8 mouse cellular contexts compared by ENCODE assay signal in the genomic region with DNA sequence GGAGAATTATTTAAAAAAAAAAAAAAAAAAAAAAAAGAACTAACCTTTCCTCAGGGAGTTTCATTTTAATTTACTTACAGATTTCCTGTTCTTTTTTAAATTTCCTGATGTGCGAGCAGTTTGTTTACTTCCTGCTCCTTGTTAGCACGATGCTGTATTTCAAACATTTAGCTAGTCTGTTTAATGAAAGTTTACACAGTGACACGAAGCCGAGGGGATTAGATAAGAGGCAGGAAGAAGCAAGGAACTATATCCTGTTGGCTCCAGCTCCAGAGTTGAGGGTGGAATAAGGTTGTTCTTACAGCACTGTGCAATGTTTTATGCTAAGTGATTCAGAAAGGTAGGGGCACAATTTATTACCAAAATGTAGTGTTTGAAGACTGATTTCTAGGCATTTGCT. TPM values are rescaled to one million over a fixed set of nuclear protein-coding genes. Genes with fewer than 3 reads are reported as not detected.
DNase-seq lines count a peak whose midpoint lies in the region; ATAC-seq and TF ChIP-seq lines count a peak whose summit lies in the region.

No protein-coding gene starts in this region.

- in situ Hi-C loops in ES-E14 (cut with MboI; ENCODE audit: low sequenced_read_pairs in 2 of 2, unreplicated experiment in 2 of 2) = no loop called here

- no peaks in the 10 kb centered on the region for H3K36me3 ChIP-seq in ES-E14 (ENCODE audit: control insufficient read depth, insufficient read depth, low read length, poor library complexity, severe bottlenecking)
- H3K36me3 ChIP-seq in heart, embryonic 14.5 days (ENCODE audit: control insufficient read depth, insufficient read depth, low read length) = peaks cover 27% of the 10 kb centered on the region
- H3K36me3 ChIP-seq in liver, embryonic 14.5 days (replicated peaks; ENCODE audit: control insufficient read depth, insufficient read depth, low read depth) = no peaks in the 10 kb centered on the region; the same call in 1 of the 2 replicates
- peaks cover 6% of the 10 kb centered on the region for H3K36me3 ChIP-seq in stomach, embryonic 14.5 days (ENCODE audit: control insufficient read depth, insufficient read depth, low read length)

- no peak; the same call in 1 of the 2 replicates for ATAC-seq in heart, embryonic 14.5 days (ENCODE audit: insufficient number of reproducible peaks, insufficient read depth, low FRiP score, low read depth)
- ATAC-seq in liver, embryonic 14.5 days (ENCODE audit: insufficient read depth) = no peak
- no peak for ATAC-seq in stomach, embryonic 14.5 days (ENCODE audit: insufficient number of reproducible peaks, insufficient read depth, low FRiP score, low read depth)

- intact Hi-C loops in left cerebral cortex, postnatal 25 days (cut with DNase I) = loop anchor here (10.0 kb wide), 1 partner anchor 511 kb away; no protein-coding TSS in a partner anchor

- peak overlapping the region; percentile 50 for H3K4me3 ChIP-seq in cerebellum, adult 2 months (replicated peaks; ENCODE audit: insufficient read depth, low read depth, low read length)
- H3K4me3 ChIP-seq in ES-E14 (ENCODE audit: insufficient read depth in 1 of 2, low read depth in 1 of 2, low read length in 2 of 2, poor library complexity in 1 of 2, severe bottlenecking in 1 of 2) = peak overlapping the region; percentile 81 to 89
- peak overlapping the region; percentile 72 to 99 for H3K4me3 ChIP-seq in heart, embryonic 14.5 days (ENCODE audit: control insufficient read depth in 1 of 2, insufficient read depth in 1 of 2, low read depth in 1 of 2, low read length in 2 of 2)
- H3K4me3 ChIP-seq in liver, embryonic 14.5 days (ENCODE audit: insufficient read depth in 1 of 2, low read depth in 2 of 2, low read length in 2 of 2) = peak overlapping the region; percentile 74 to 97
- H3K4me3 ChIP-seq in stomach, embryonic 14.5 days (ENCODE audit: low read depth, low read length) = peak overlapping the region; percentile 60

- TF ChIP-seq EP300 in liver, embryonic 14.5 days (IDR thresholded peaks at IDR 0.05; ENCODE audit: low read depth) = no peak

- 1% methylated on average over 4 of the region's 4 CpGs for WGBS in cerebellum, adult 2 months
- WGBS in heart, embryonic 14.5 days = 3% methylated on average over 4 of the region's 4 CpGs
- 3% methylated on average over 4 of the region's 4 CpGs for WGBS in liver, embryonic 14.5 days (ENCODE audit: insufficient replicate concordance)
- under 1% methylated on average over 4 of the region's 4 CpGs for WGBS in stomach, embryonic 14.5 days

- H3K4me2 ChIP-seq in heart, embryonic 14.5 days (ENCODE audit: low read length) = peak overlapping the region; percentile 58
- peak overlapping the region; percentile 84 for H3K4me2 ChIP-seq in liver, embryonic 14.5 days (ENCODE audit: low read depth)
- H3K4me2 ChIP-seq in stomach, embryonic 14.5 days (replicated peaks; ENCODE audit: low read depth, low read length) = peak overlapping the region; percentile 50

- TF ChIP-seq POLR2A in cerebellum, adult 2 months (IDR thresholded peaks at IDR 0.05; ENCODE audit: borderline replicate concordance, insufficient read depth, low read length) = no peak

- TF ChIP-seq CTCF in cerebellum, adult 2 months (IDR thresholded peaks at IDR 0.05; ENCODE audit: borderline replicate concordance, insufficient read depth, low read depth, low read length) = no peak
- no peak for TF ChIP-seq CTCF in liver, embryonic 14.5 days (IDR thresholded peaks at IDR 0.05; ENCODE audit: low read depth)

- peak overlapping the region; percentile 75; the same call in 1 of the 2 replicates for H3K9ac ChIP-seq in ES-E14 (ENCODE audit: insufficient read depth, low read depth, low read length, poor library complexity, severe bottlenecking)
- H3K9ac ChIP-seq in heart, embryonic 14.5 days (ENCODE audit: low read length) = peak overlapping the region; percentile 86
- peak overlapping the region; percentile 95 for H3K9ac ChIP-seq in liver, embryonic 14.5 days (replicated peaks)
- peak overlapping the region; percentile 54; the same call in 1 of the 2 replicates for H3K9ac ChIP-seq in stomach, embryonic 14.5 days (replicated peaks; ENCODE audit: low read depth, low read length)

- no peak for DNase-seq in cerebellum, adult 2 months
- no peak for DNase-seq in cerebellum, postnatal 4 days (ENCODE audit: low spot score in 2 of 2)
- no peak for DNase-seq in ES-E14 (ENCODE audit: low read depth, low spot score)
- no peak for DNase-seq in liver, embryonic 14.5 days (ENCODE audit: low read depth in 3 of 3, low spot score in 3 of 3)
- no peak for DNase-seq in spleen, adult 18-20 months
- no peak for DNase-seq in left cerebral cortex, postnatal 25 days (ENCODE audit: low spot score in 2 of 2)

- H3K27ac ChIP-seq in cerebellum, adult 2 months (ENCODE audit: insufficient read depth, low read length) = no peak overlapping the region
- no peak overlapping the region for H3K27ac ChIP-seq in ES-E14 (ENCODE audit: insufficient read depth, low read depth, low read length, poor library complexity, severe bottlenecking)
- peak overlapping the region; percentile 74 to 84 for H3K27ac ChIP-seq in heart, embryonic 14.5 days (replicated peaks in 1 of 2; ENCODE audit: control insufficient read depth in 1 of 2, insufficient read depth in 1 of 2, low read depth in 2 of 2, low read length in 2 of 2)
- H3K27ac ChIP-seq in liver, embryonic 14.5 days = no peak overlapping the region; the same call in 1 of the 2 replicates
- peak overlapping the region; percentile 49 for H3K27ac ChIP-seq in stomach, embryonic 14.5 days (ENCODE audit: low read length)

- no peaks in the 10 kb centered on the region for H3K27me3 ChIP-seq in cerebellum, adult 2 months (ENCODE audit: control insufficient read depth, insufficient read depth, low read length)
- H3K27me3 ChIP-seq in heart, embryonic 14.5 days (ENCODE audit: control insufficient read depth, insufficient read depth, low read length) = no peaks in the 10 kb centered on the region
- H3K27me3 ChIP-seq in liver, embryonic 14.5 days (ENCODE audit: control insufficient read depth, insufficient read depth, low read length) = no peaks in the 10 kb centered on the region
- H3K27me3 ChIP-seq in stomach, embryonic 14.5 days (ENCODE audit: control insufficient read depth, insufficient read depth, low read length) = no peaks in the 10 kb centered on the region

- no peaks in the 10 kb centered on the region for H3K9me3 ChIP-seq in ES-E14 (ENCODE audit: control insufficient read depth, insufficient read depth, low read depth, low read length)
- no peaks in the 10 kb centered on the region for H3K9me3 ChIP-seq in heart, embryonic 14.5 days (ENCODE audit: control insufficient read depth, low read length)
- no peaks in the 10 kb centered on the region for H3K9me3 ChIP-seq in liver, embryonic 14.5 days (ENCODE audit: control insufficient read depth, low read length)
- no peaks in the 10 kb centered on the region for H3K9me3 ChIP-seq in stomach, embryonic 14.5 days (ENCODE audit: control insufficient read depth, low read depth, low read length)

- no peaks in the 10 kb centered on the region for H3K4me1 ChIP-seq in cerebellum, adult 2 months (ENCODE audit: control insufficient read depth, insufficient read depth, low read length)
- 0 out of 4 replicates have a peak, but pooled peaks cover 0 to 4% of the 10 kb centered on the region in 2 experiments for H3K4me1 ChIP-seq in ES-E14 (ENCODE audit: control insufficient read depth in 2 of 2, insufficient read depth in 2 of 2, low read length in 2 of 2, poor library complexity in 1 of 2)
- peaks cover 2 to 11% of the 10 kb centered on the region in 2 experiments; a peak in 3 of 4 replicates for H3K4me1 ChIP-seq in heart, embryonic 14.5 days (ENCODE audit: control insufficient read depth in 2 of 2, insufficient read depth in 2 of 2, low read length in 2 of 2)
- peaks cover 6 to 8% of the 10 kb centered on the region in 2 experiments for H3K4me1 ChIP-seq in liver, embryonic 14.5 days (replicated peaks; ENCODE audit: control insufficient read depth in 2 of 2, insufficient read depth in 2 of 2, low read length in 1 of 2)
- peaks cover 3% of the 10 kb centered on the region; the same call in 1 of the 2 replicates for H3K4me1 ChIP-seq in stomach, embryonic 14.5 days (ENCODE audit: control insufficient read depth, insufficient read depth, low read length)

RNA-seq across cellular contexts. Expression of gene Gcc2, which starts 0.7 kb away (rescaled TPM):
- 59.9 and 63.8 TPM in 2 replicates for polyA plus RNA-seq in cerebellum, adult 2 months (2012; rRNA removed)
- total RNA-seq in ES-E14 (2012; rRNA removed) = 17.8 and 19.6 TPM in 2 replicates
- 37.3 and 39.3 TPM in 2 replicates for polyA plus RNA-seq in heart, embryonic 14.5 days (2014; fragmentation: Nextera tagmentation; extraction: Ambion mirVana)
- 5.8 and 9.4 TPM in 2 replicates for polyA plus RNA-seq in liver, embryonic 14.5 days (2012; rRNA removed)
- polyA plus RNA-seq in liver, embryonic 14.5 days (2014; fragmentation: Nextera tagmentation; extraction: Ambion mirVana) = 20.1 and 20.6 TPM in 2 replicates
- polyA plus RNA-seq in stomach, embryonic 14.5 days (2014; fragmentation: Nextera tagmentation; extraction: Ambion mirVana) = 71.4 and 75.8 TPM in 2 replicates
- 10 to 100 TPM; 84.9 to 98.4 TPM for total RNA-seq in left cerebral cortex, postnatal 25 days (2021)

RNA-seq across cellular contexts. Expression of gene Gm4981, which starts 19.5 kb away (rescaled TPM):
- 0.05 TPM in 1 of 2 replicates, not detected in the other for polyA plus RNA-seq in cerebellum, adult 2 months (2012; rRNA removed)
- total RNA-seq in ES-E14 (2012; rRNA removed) = 0.21 and 0.40 TPM in 2 replicates
- polyA plus RNA-seq in heart, embryonic 14.5 days (2014; fragmentation: Nextera tagmentation; extraction: Ambion mirVana) = not detected in 2 replicates
- not detected in 2 replicates for polyA plus RNA-seq in liver, embryonic 14.5 days (2012; rRNA removed)
- polyA plus RNA-seq in liver, embryonic 14.5 days (2014; fragmentation: Nextera tagmentation; extraction: Ambion mirVana) = not detected in 2 replicates
- polyA plus RNA-seq in stomach, embryonic 14.5 days (2014; fragmentation: Nextera tagmentation; extraction: Ambion mirVana) = not detected in 2 replicates
- total RNA-seq in left cerebral cortex, postnatal 25 days (2021) = not detected

RNA-seq across cellular contexts. Expression of gene Duxf3, which starts 23.5 kb away (rescaled TPM):
- polyA plus RNA-seq in cerebellum, adult 2 months (2012; rRNA removed) = not detected in 2 replicates
- total RNA-seq in ES-E14 (2012; rRNA removed) = 2.7 and 3.1 TPM in 2 replicates
- polyA plus RNA-seq in heart, embryonic 14.5 days (2014; fragmentation: Nextera tagmentation; extraction: Ambion mirVana) = not detected in 2 replicates
- polyA plus RNA-seq in liver, embryonic 14.5 days (2012; rRNA removed) = not detected in 2 replicates
- polyA plus RNA-seq in liver, embryonic 14.5 days (2014; fragmentation: Nextera tagmentation; extraction: Ambion mirVana) = not detected in 2 replicates
- polyA plus RNA-seq in stomach, embryonic 14.5 days (2014; fragmentation: Nextera tagmentation; extraction: Ambion mirVana) = not detected in 2 replicates
- not detected for total RNA-seq in left cerebral cortex, postnatal 25 days (2021)

RNA-seq across cellular contexts. Expression of gene AW822073, which starts 31.2 kb away (rescaled TPM):
- not detected in 2 replicates for polyA plus RNA-seq in cerebellum, adult 2 months (2012; rRNA removed)
- 2.2 and 3.5 TPM in 2 replicates for total RNA-seq in ES-E14 (2012; rRNA removed)
- not detected in 2 replicates for polyA plus RNA-seq in heart, embryonic 14.5 days (2014; fragmentation: Nextera tagmentation; extraction: Ambion mirVana)
- polyA plus RNA-seq in liver, embryonic 14.5 days (2012; rRNA removed) = not detected in 2 replicates
- polyA plus RNA-seq in liver, embryonic 14.5 days (2014; fragmentation: Nextera tagmentation; extraction: Ambion mirVana) = not detected in 2 replicates
- not detected in 2 replicates for polyA plus RNA-seq in stomach, embryonic 14.5 days (2014; fragmentation: Nextera tagmentation; extraction: Ambion mirVana)
- total RNA-seq in left cerebral cortex, postnatal 25 days (2021) = not detected

Comparison
In these comparisons a context has a peak if more than half of its experiments do, and no peak if none do; other contexts are left out.
1. H3K27ac ChIP-seq: peak in heart, embryonic 14.5 days (2 of 2) and stomach, embryonic 14.5 days (single experiment); none in cerebellum, adult 2 months (single experiment), ES-E14 (single experiment) and liver, embryonic 14.5 days (single experiment).
2. Peak in every context shown above with its lines, with median percentiles within 50 percentile points of each other: H3K4me3 ChIP-seq, H3K9ac ChIP-seq and H3K4me2 ChIP-seq.